Mouse (Mus musculus) forebrain, postnatal 0 days (tissue): ENCODE measurements at regions not wholly inside any gene's neighbourhood (a gene's known extent, or its start where the extent isn't known, plus 50 kb on each side); places are given as distances from the start of the nearest gene placed in this dataset.
A peak's percentile ranks its signal among the peaks of the same experiment; 100 is the strongest.

Source experiments
- ATAC-seq: fragments of 200-750 bp; cut with Nextera tagmentation; 2 replicates; pipeline ENCODE4 v1.8.0; 2017; ENCODE audit warnings: mild to moderate bottlenecking, moderate library complexity
- DNase-seq: peaks from one replicate; pipeline ENCODE4 v3.0.0-alpha.2; 2015
- H3K27ac ChIP-seq: fragments of 300-500 bp; sonication (generic); 2 replicates; pipeline ENCODE4 v1.5.1; 2014; ENCODE audit warnings: low read depth, mild to moderate bottlenecking, antibody characterized with exemption, low read length, moderate library complexity, mixed read lengths
- H3K27me3 ChIP-seq: fragments of 300-500 bp; sonication (generic); 2 replicates; pipeline ENCODE4 v1.6.1; 2014; ENCODE audit warnings: mild to moderate bottlenecking, low read length, mixed read lengths; ENCODE audit not compliant: insufficient read depth
- H3K36me3 ChIP-seq: fragments of 300-500 bp; sonication (generic); 2 replicates; pipeline ENCODE4 v1.6.1; 2014; ENCODE audit warnings: mild to moderate bottlenecking, moderate library complexity; ENCODE audit not compliant: insufficient read depth
- H3K4me1 ChIP-seq: fragments of 300-500 bp; sonication (generic); 2 replicates; pipeline ENCODE4 v1.6.1; 2014; ENCODE audit warnings: antibody characterized with exemption; ENCODE audit not compliant: insufficient read depth
- H3K4me2 ChIP-seq: fragments of 300-500 bp; sonication (generic); 2 replicates; pipeline ENCODE4 v1.6.1; 2014; ENCODE audit warnings: low read depth, mild to moderate bottlenecking, moderate library complexity
- H3K4me3 ChIP-seq: fragments of 300-500 bp; sonication (generic); 2 replicates; pipeline ENCODE4 v1.5.1; 2014; ENCODE audit warnings: low read depth, low read length, mixed read lengths
- H3K9ac ChIP-seq: fragments of 300-500 bp; sonication (generic); 2 replicates; pipeline ENCODE4 v1.6.1; 2014; ENCODE audit warnings: mild to moderate bottlenecking
- H3K9me3 ChIP-seq: fragments of 300-500 bp; sonication (generic); 2 replicates; pipeline ENCODE4 v1.6.1; 2016; ENCODE audit warnings: low read length
- CTCF ChIP-seq: sonication (generic); IDR thresholded peaks from 2 replicates; pipeline ENCODE4 v1.5.1; 2016; ENCODE audit warnings: antibody characterized with exemption, control low read depth, low read depth
- WGBS: fragments of 180-500 bp; shearing (Covaris S2); extraction: QIAGEN DNeasy Blood & Tissue Kit; methylation state at CpG from one replicate; pipeline ENCODE4 v1.1.7; 2014; 5-methylcytosine and 5-hydroxymethylcytosine counted together

GRCm38 (mm10) chr6:31292081-31292480, 106.5 kb upstream of the Mkln1 start:
- ATAC-seq (no peak), DNase-seq (no peak)
- 92% methylated on average over 7 of the region's 7 CpGs for WGBS
- Histone ChIP-seq H3K9ac (no peak overlapping the region), H3K9me3 (no peaks in the 10 kb centered on the region), H3K27ac (no peak overlapping the region), H3K27me3 (no peaks in the 10 kb centered on the region), H3K4me3 (no peak overlapping the region), H3K4me1 (0 out of 2 replicates have a peak, but pooled peaks cover 2% of the 10 kb centered on the region), H3K36me3 (no peaks in the 10 kb centered on the region), H3K4me2 (no peak overlapping the region)
- no peak for TF ChIP-seq CTCF

- TF ChIP-seq CTCF = no peak
- 0 out of 2 replicates have a peak, but pooled peaks cover 2% of the 10 kb centered on the region for H3K4me1 ChIP-seq
- no peak overlapping the region for H3K9ac ChIP-seq
Measured at GRCm38 (mm10) chr6:31293008-31293407, 105.5 kb upstream of the Mkln1 start.

GRCm38 (mm10) chr6:31299395-31299794, 99.1 kb upstream of the Mkln1 start:
- ATAC-seq = no peak
- WGBS = 83% methylated on average over 7 of the region's 7 CpGs
- no peak overlapping the region for H3K4me2 ChIP-seq
- H3K9me3 ChIP-seq = no peaks in the 10 kb centered on the region
- no peak overlapping the region for H3K4me3 ChIP-seq
- H3K27me3 ChIP-seq = no peaks in the 10 kb centered on the region
- no peaks in the 10 kb centered on the region for H3K4me1 ChIP-seq
- H3K36me3 ChIP-seq = no peaks in the 10 kb centered on the region
- DNase-seq = no peak
- H3K9ac ChIP-seq = no peak overlapping the region
- TF ChIP-seq CTCF = no peak
- no peak overlapping the region for H3K27ac ChIP-seq

More at GRCm38 (mm10) chr6:31293008-31293407, 105.5 kb upstream of the Mkln1 start:
- Histone ChIP-seq H3K4me3 (no peak overlapping the region), H3K9me3 (no peaks in the 10 kb centered on the region), H3K27ac (no peak overlapping the region), H3K27me3 (no peaks in the 10 kb centered on the region), H3K36me3 (no peaks in the 10 kb centered on the region), H3K4me2 (no peak overlapping the region)
- no peak for DNase-seq
- WGBS = 60% methylated on average over 7 of the region's 7 CpGs
- ATAC-seq = no peak

- no peak for DNase-seq
- WGBS = 58% methylated on average over 5 of the region's 5 CpGs
- Histone ChIP-seq H3K4me3 (no peak overlapping the region), H3K9me3 (no peaks in the 10 kb centered on the region), H3K27me3 (no peaks in the 10 kb centered on the region), H3K27ac (no peak overlapping the region), H3K9ac (no peak overlapping the region), H3K4me1 (no peaks in the 10 kb centered on the region; the same call in 1 of the 2 replicates), H3K4me2 (no peak overlapping the region), H3K36me3 (no peaks in the 10 kb centered on the region)
- ATAC-seq = no peak
- no peak for TF ChIP-seq CTCF
Measured at GRCm38 (mm10) chr6:31305736-31306135, 92.8 kb upstream of the Mkln1 start.

- Histone ChIP-seq H3K9ac (peak overlapping the region; percentile 11; the same call in 1 of the 2 replicates), H3K4me1 (no peaks in the 10 kb centered on the region; the same call in 1 of the 2 replicates), H3K36me3 (no peaks in the 10 kb centered on the region), H3K4me2 (no peak overlapping the region), H3K27me3 (no peaks in the 10 kb centered on the region), H3K9me3 (no peaks in the 10 kb centered on the region), H3K27ac (no peak overlapping the region), H3K4me3 (no peak overlapping the region)
- 61% methylated on average over 5 of the region's 5 CpGs for WGBS
- DNase-seq (no peak), ATAC-seq (no peak)
- no peak for TF ChIP-seq CTCF
Measured at GRCm38 (mm10) chr6:31307047-31307633, 91.4 kb upstream of the Mkln1 start.

GRCm38 (mm10) chr6:31307899-31308298, 90.6 kb upstream of the Mkln1 start:
- H3K4me1 ChIP-seq = no peaks in the 10 kb centered on the region; the same call in 1 of the 2 replicates
- no peak overlapping the region for H3K9ac ChIP-seq
- no peak overlapping the region for H3K4me3 ChIP-seq
- no peak overlapping the region for H3K4me2 ChIP-seq
- no peaks in the 10 kb centered on the region for H3K9me3 ChIP-seq
- no peaks in the 10 kb centered on the region for H3K36me3 ChIP-seq
- no peak overlapping the region for H3K27ac ChIP-seq
- ATAC-seq = no peak
- H3K27me3 ChIP-seq = no peaks in the 10 kb centered on the region
- WGBS = 30% methylated on average over 4 of the region's 4 CpGs
- no peak for TF ChIP-seq CTCF
- no peak for DNase-seq

GRCm38 (mm10) chr6:31310660-31311059, 87.9 kb upstream of the Mkln1 start:
- DNase-seq = no peak
- Histone ChIP-seq H3K4me2 (no peak overlapping the region), H3K4me3 (no peak overlapping the region), H3K4me1 (no peaks in the 10 kb centered on the region; the same call in 1 of the 2 replicates), H3K36me3 (no peaks in the 10 kb centered on the region), H3K27ac (no peak overlapping the region), H3K9ac (no peak overlapping the region), H3K27me3 (no peaks in the 10 kb centered on the region), H3K9me3 (no peaks in the 10 kb centered on the region)
- no peak for TF ChIP-seq CTCF
- no peak for ATAC-seq
- 90% methylated on average over 5 of the region's 5 CpGs for WGBS
